Mouse (Mus musculus): ENCODE data around the gene Ggt7. TPM values are rescaled to one million over a fixed set of nuclear protein-coding genes. Genes with fewer than 3 reads are reported as not detected.
A peak's percentile ranks its signal among the peaks of the same experiment; 100 is the strongest.

Ggt7 gene
- total and polyA plus RNA-seq, 2 experiments from 2014 or later, result 110 to 203 TPM

- Histone ChIP-seq H3K4me2 (ENCODE audit: low read depth, low read length, poor library complexity, severe bottlenecking) (peak overlapping the region; percentile 79), H3K36me3 (ENCODE audit: insufficient read depth, low read length) (0 out of 2 replicates have a peak, but pooled peaks cover 1% of the 10 kb centered on the region), H3K9me3 (ENCODE audit: low read length) (no peaks in the 10 kb centered on the region), H3K27me3 (ENCODE audit: insufficient read depth, low read length) (no peaks in the 10 kb centered on the region), H3K9ac (replicated peaks; ENCODE audit: low read length, poor library complexity, severe bottlenecking) (peak overlapping the region; percentile 94), H3K4me1 (ENCODE audit: insufficient read depth, low read length) (peaks cover 8% of the 10 kb centered on the region; the same call in 1 of the 2 replicates), H3K27ac (ENCODE audit: low read depth, low read length) (peak overlapping the region; percentile 79), H3K4me3 (ENCODE audit: low read depth, low read length) (peak overlapping the region; percentile 79)
- DNase-seq (ENCODE audit: low spot score) (peak; percentile 84), ATAC-seq (ENCODE audit: low FRiP score) (peak; percentile 38)
- WGBS, result under 1% methylated on average over 21 of the region's 23 CpGs
- TF ChIP-seq CTCF (IDR thresholded peaks at IDR 0.05), result peak; percentile 61
Measured at GRCm38 (mm10) chr2:155514666-155515065, 3.4 kb downstream of the Ggt7 start.

GRCm38 (mm10) chr2:155513543-155513942 lies 4.5 kb downstream of the Ggt7 start:
- ATAC-seq (ENCODE audit: low FRiP score) (no peak), DNase-seq (ENCODE audit: low spot score) (peak; percentile 63)
- H3K4me2 ChIP-seq (ENCODE audit: low read depth, low read length, poor library complexity, severe bottlenecking), result peak overlapping the region; percentile 79
- no peaks in the 10 kb centered on the region for H3K9me3 ChIP-seq (ENCODE audit: low read length)
- peak overlapping the region; percentile 94 for H3K9ac ChIP-seq (replicated peaks; ENCODE audit: low read length, poor library complexity, severe bottlenecking)
- 0 out of 2 replicates have a peak, but pooled peaks cover 3% of the 10 kb centered on the region for H3K36me3 ChIP-seq (ENCODE audit: insufficient read depth, low read length)
- WGBS, result 54% methylated on average over 5 of the region's 5 CpGs
- H3K27ac ChIP-seq (ENCODE audit: low read depth, low read length), result peak overlapping the region; percentile 79; the same call in 1 of the 2 replicates
- TF ChIP-seq CTCF (IDR thresholded peaks at IDR 0.05), result no peak
- no peaks in the 10 kb centered on the region for H3K27me3 ChIP-seq (ENCODE audit: insufficient read depth, low read length)
- peaks cover 6% of the 10 kb centered on the region; the same call in 1 of the 2 replicates for H3K4me1 ChIP-seq (ENCODE audit: insufficient read depth, low read length)
- H3K4me3 ChIP-seq (ENCODE audit: low read depth, low read length), result peak overlapping the region; percentile 79

- H3K27ac ChIP-seq (ENCODE audit: low read depth, low read length), result no peak overlapping the region
- no peaks in the 10 kb centered on the region for H3K27me3 ChIP-seq (ENCODE audit: insufficient read depth, low read length)
- H3K9me3 ChIP-seq (ENCODE audit: low read length), result no peaks in the 10 kb centered on the region
- no peak overlapping the region for H3K4me3 ChIP-seq (ENCODE audit: low read depth, low read length)
- DNase-seq (ENCODE audit: low spot score) (peak; percentile 53), ATAC-seq (ENCODE audit: low FRiP score) (no peak)
- no peak overlapping the region for H3K9ac ChIP-seq (replicated peaks; ENCODE audit: low read length, poor library complexity, severe bottlenecking)
- WGBS, result 62% methylated on average over 4 of the region's 4 CpGs
- H3K36me3 ChIP-seq (ENCODE audit: insufficient read depth, low read length), result 0 out of 2 replicates have a peak, but pooled peaks cover 3% of the 10 kb centered on the region
- H3K4me1 ChIP-seq (ENCODE audit: insufficient read depth, low read length), result peaks cover 6% of the 10 kb centered on the region; the same call in 1 of the 2 replicates
- peak overlapping the region; percentile 79 for H3K4me2 ChIP-seq (ENCODE audit: low read depth, low read length, poor library complexity, severe bottlenecking)
- peak; percentile 71 for TF ChIP-seq CTCF (IDR thresholded peaks at IDR 0.05)
Measured at GRCm38 (mm10) chr2:155512479-155512878, 5.6 kb downstream of the Ggt7 start.

DNA sequence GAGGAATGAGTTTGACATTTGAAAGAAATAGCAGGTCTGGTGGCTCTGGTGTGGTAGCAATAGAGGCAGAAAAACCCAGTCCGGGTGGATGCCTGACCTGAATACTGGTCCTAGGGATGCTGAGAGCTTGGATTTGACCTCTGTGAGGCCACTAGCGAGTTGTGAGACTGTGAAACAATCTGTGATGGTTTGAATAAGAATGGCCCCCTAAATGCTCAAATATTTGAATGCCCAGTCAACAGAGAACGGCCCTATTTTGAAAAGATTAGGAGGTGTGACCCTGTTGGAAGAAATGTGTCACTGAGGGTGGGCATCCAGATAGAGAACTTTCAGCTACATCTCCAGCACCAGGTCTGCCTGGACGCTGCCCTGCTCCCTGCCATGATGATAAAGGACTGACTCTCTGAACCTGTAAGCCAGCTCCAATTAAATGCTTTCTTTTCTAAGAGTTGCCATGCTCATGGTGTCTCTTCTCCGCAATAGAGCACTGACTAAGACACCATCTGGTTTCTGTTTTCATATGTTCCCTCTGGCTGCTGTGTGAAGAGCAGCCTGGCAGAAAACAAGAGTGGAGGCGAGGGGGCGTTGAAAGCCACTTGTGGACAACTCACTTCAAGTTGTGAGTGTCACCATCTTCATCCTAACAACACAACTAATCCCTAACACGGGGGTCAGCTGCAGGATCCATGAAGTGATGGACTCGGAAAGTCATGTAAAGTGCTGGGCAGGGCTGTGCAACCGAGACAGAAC lies 10.1 kb downstream of the Ggt7 start:
- Histone ChIP-seq H3K9me3 (ENCODE audit: low read length) (no peaks in the 10 kb centered on the region), H3K36me3 (ENCODE audit: insufficient read depth, low read length) (peaks cover 22% of the 10 kb centered on the region), H3K27ac (ENCODE audit: low read depth, low read length) (no peak overlapping the region), H3K4me2 (ENCODE audit: low read depth, low read length, poor library complexity, severe bottlenecking) (no peak overlapping the region), H3K9ac (replicated peaks; ENCODE audit: low read length, poor library complexity, severe bottlenecking) (no peak overlapping the region), H3K27me3 (ENCODE audit: insufficient read depth, low read length) (no peaks in the 10 kb centered on the region), H3K4me1 (ENCODE audit: insufficient read depth, low read length) (peaks cover 2% of the 10 kb centered on the region; the same call in 1 of the 2 replicates), H3K4me3 (ENCODE audit: low read depth, low read length) (no peak overlapping the region)
- 75% methylated on average over 10 of the region's 10 CpGs for WGBS
- DNase-seq (ENCODE audit: low spot score), result no peak
- no peak for TF ChIP-seq CTCF (IDR thresholded peaks at IDR 0.05)
- no peak for ATAC-seq (ENCODE audit: low FRiP score)

DNA sequence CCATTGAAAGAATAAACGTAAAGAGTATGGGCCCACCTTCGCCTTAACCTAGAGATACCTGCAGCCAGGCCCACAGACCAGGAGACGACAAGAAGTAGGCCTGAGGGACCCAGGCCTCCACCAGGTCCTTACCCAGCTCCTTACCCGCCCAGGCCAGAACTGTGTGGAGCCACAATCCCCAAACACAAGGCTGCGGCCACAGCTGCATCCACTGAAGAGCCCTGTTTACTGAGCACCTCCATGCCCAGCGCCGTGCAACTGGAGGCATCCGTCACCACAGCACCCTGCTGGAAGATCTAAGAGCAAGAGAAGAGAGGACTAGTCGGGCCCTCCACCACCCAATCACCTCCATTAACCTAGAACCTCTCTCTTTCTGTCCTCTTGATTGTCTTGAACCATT lies 12.2 kb downstream of the Ggt7 start:
- Histone ChIP-seq H3K9me3 (ENCODE audit: low read length) (no peaks in the 10 kb centered on the region), H3K36me3 (ENCODE audit: insufficient read depth, low read length) (peaks cover 32% of the 10 kb centered on the region), H3K27ac (ENCODE audit: low read depth, low read length) (no peak overlapping the region), H3K4me2 (ENCODE audit: low read depth, low read length, poor library complexity, severe bottlenecking) (no peak overlapping the region), H3K4me1 (ENCODE audit: insufficient read depth, low read length) (no peaks in the 10 kb centered on the region), H3K27me3 (ENCODE audit: insufficient read depth, low read length) (no peaks in the 10 kb centered on the region), H3K4me3 (ENCODE audit: low read depth, low read length) (no peak overlapping the region), H3K9ac (replicated peaks; ENCODE audit: low read length, poor library complexity, severe bottlenecking) (no peak overlapping the region)
- no peak for ATAC-seq (ENCODE audit: low FRiP score)
- TF ChIP-seq CTCF (IDR thresholded peaks at IDR 0.05), result no peak
- no peak for DNase-seq (ENCODE audit: low spot score)
- 93% methylated on average over 9 of the region's 9 CpGs for WGBS

Data from midbrain, postnatal 0 days (tissue).